Mouse (Mus musculus) limb, embryonic 15.5 days (tissue): ENCODE data around the gene Ddx39. TPM values are rescaled to one million over a fixed set of nuclear protein-coding genes. Genes with fewer than 3 reads are reported as not detected.

Experiments
- ATAC-seq: fragments of 200-750 bp; cut with Nextera tagmentation; 2 replicates; pipeline ENCODE4 v1.8.0; 2017; ENCODE audit warnings: low read depth, moderate TSS enrichment; ENCODE audit not compliant: insufficient number of reproducible peaks, low FRiP score, low TSS enrichment
- H3K27ac ChIP-seq: fragments of 300-500 bp; sonication (generic); 2 replicates; pipeline ENCODE4 v1.5.1; 2015; ENCODE audit warnings: moderate library complexity, mild to moderate bottlenecking, inconsistent platforms
- H3K27me3 ChIP-seq: fragments of 300-500 bp; sonication (generic); 2 replicates; pipeline ENCODE4 v1.6.1; 2015; ENCODE audit warnings: inconsistent platforms
- H3K36me3 ChIP-seq: fragments of 300-500 bp; sonication (generic); 2 replicates; pipeline ENCODE4 v1.6.1; 2015; ENCODE audit warnings: inconsistent platforms
- H3K4me1 ChIP-seq: fragments of 300-500 bp; sonication (generic); 2 replicates; pipeline ENCODE4 v1.6.1; 2015; ENCODE audit warnings: inconsistent platforms
- H3K4me2 ChIP-seq: fragments of 300-500 bp; sonication (generic); 2 replicates; pipeline ENCODE4 v1.6.1; 2015; ENCODE audit warnings: mild to moderate bottlenecking, inconsistent platforms
- H3K4me3 ChIP-seq: fragments of 300-500 bp; sonication (generic); 2 replicates; pipeline ENCODE4 v1.5.1; 2015; ENCODE audit warnings: mild to moderate bottlenecking, inconsistent platforms
- H3K9ac ChIP-seq: fragments of 300-500 bp; sonication (generic); 2 replicates; pipeline ENCODE4 v1.6.1; 2015; ENCODE audit warnings: inconsistent platforms
- H3K9me3 ChIP-seq: fragments of 300-500 bp; sonication (generic); 2 replicates; pipeline ENCODE4 v1.6.1; 2016; ENCODE audit warnings: inconsistent platforms
- WGBS: fragments of 180-500 bp; shearing (Covaris S2); methylation state at CpG from one replicate; pipeline ENCODE4 v1.1.7; 2015; 5-methylcytosine and 5-hydroxymethylcytosine counted together
- polyA plus RNA-seq: library from polyadenylated mRNA; unstranded; fragments of >200 nt; fragmentation: Nextera tagmentation; extraction: Ambion mirVana; gene quantifications from 2 replicates; pipeline ENCODE4 v1.2.1, GENCODE M21; 2015

Gene Ddx39
- polyA plus RNA-seq, 1 experiment from 2014 or later = 126 TPM

GRCm38 (mm10) chr8:83740976-83741741, 26.2 kb downstream of the Ddx39 start, which contains the start of gene Adgre5:
Adgre5 (minus strand) TSS chr8:83741326.
- peak within 1 kb of the TSS; percentile 59 for H3K4me3 ChIP-seq
- peak within 1 kb of the TSS; percentile 92 for H3K4me2 ChIP-seq
- WGBS = 2% methylated on average over 52 of the region's 56 CpGs
- H3K9me3 ChIP-seq = no peaks in the 10 kb centered on the region
- peaks cover 47% of the 10 kb centered on the region for H3K4me1 ChIP-seq
- H3K27me3 ChIP-seq = no peaks in the 10 kb centered on the region
- no peaks in the 10 kb centered on the region for H3K36me3 ChIP-seq
- peak within 1 kb of the TSS; percentile 58 for H3K9ac ChIP-seq
- peak; percentile 55 for ATAC-seq
- H3K27ac ChIP-seq = peak within 1 kb of the TSS; percentile 81

GRCm38 (mm10) chr8:83741849-83742655, 27.1 kb downstream of the Ddx39 start:
- peak overlapping the region; percentile 81 for H3K27ac ChIP-seq
- peak overlapping the region; percentile 92 for H3K4me2 ChIP-seq
- 76% methylated on average over 19 of the region's 19 CpGs for WGBS
- no peak for ATAC-seq
- H3K4me1 ChIP-seq = peaks cover 44% of the 10 kb centered on the region
- H3K36me3 ChIP-seq = no peaks in the 10 kb centered on the region
- no peaks in the 10 kb centered on the region for H3K27me3 ChIP-seq
- no peaks in the 10 kb centered on the region for H3K9me3 ChIP-seq
- peak overlapping the region; percentile 59 for H3K4me3 ChIP-seq
- H3K9ac ChIP-seq = no peak overlapping the region

- Histone ChIP-seq H3K36me3 (no peaks in the 10 kb centered on the region), H3K4me1 (peaks cover 41% of the 10 kb centered on the region), H3K4me2 (no peak overlapping the region), H3K27me3 (peaks cover 4% of the 10 kb centered on the region), H3K4me3 (no peak overlapping the region), H3K9me3 (no peaks in the 10 kb centered on the region), H3K9ac (no peak overlapping the region), H3K27ac (no peak overlapping the region)
- ATAC-seq = no peak
- WGBS = 92% methylated on average over 6 of the region's 6 CpGs
Measured at GRCm38 (mm10) chr8:83742968-83743367, 28.0 kb downstream of the Ddx39 start.

GRCm38 (mm10) chr8:83744070-83744469, 29.1 kb downstream of the Ddx39 start:
- ATAC-seq = no peak
- H3K9ac ChIP-seq = no peak overlapping the region
- H3K27me3 ChIP-seq = peaks cover 14% of the 10 kb centered on the region
- H3K27ac ChIP-seq = no peak overlapping the region
- H3K4me1 ChIP-seq = peaks cover 39% of the 10 kb centered on the region
- WGBS = 80% methylated on average over 4 of the region's 4 CpGs
- no peak overlapping the region for H3K4me2 ChIP-seq
- H3K9me3 ChIP-seq = no peaks in the 10 kb centered on the region
- no peaks in the 10 kb centered on the region for H3K36me3 ChIP-seq
- no peak overlapping the region for H3K4me3 ChIP-seq

GRCm38 (mm10) chr8:83747661-83748346, 32.8 kb downstream of the Ddx39 start:
- 4% methylated on average over 28 of the region's 28 CpGs for WGBS
- Histone ChIP-seq H3K4me1 (peaks cover 15% of the 10 kb centered on the region), H3K9me3 (no peaks in the 10 kb centered on the region), H3K27me3 (peaks cover 14% of the 10 kb centered on the region), H3K4me3 (peak overlapping the region; percentile 32), H3K9ac (no peak overlapping the region), H3K27ac (peak overlapping the region; percentile 73), H3K4me2 (peak overlapping the region; percentile 60), H3K36me3 (no peaks in the 10 kb centered on the region)
- peak; percentile 81; the same call in 1 of the 2 replicates for ATAC-seq

GRCm38 (mm10) chr8:83748708-83749107, 33.7 kb downstream of the Ddx39 start:
- Histone ChIP-seq H3K9me3 (no peaks in the 10 kb centered on the region), H3K4me3 (no peak overlapping the region), H3K4me2 (no peak overlapping the region), H3K27me3 (peaks cover 14% of the 10 kb centered on the region), H3K4me1 (peaks cover 15% of the 10 kb centered on the region), H3K9ac (no peak overlapping the region), H3K36me3 (no peaks in the 10 kb centered on the region), H3K27ac (peak overlapping the region; percentile 73)
- ATAC-seq = no peak
- WGBS = 32% methylated on average over 3 of the region's 3 CpGs

- Histone ChIP-seq H3K9ac (no peak overlapping the region), H3K4me1 (peaks cover 15% of the 10 kb centered on the region), H3K4me3 (no peak overlapping the region), H3K27ac (no peak overlapping the region), H3K4me2 (no peak overlapping the region), H3K36me3 (no peaks in the 10 kb centered on the region), H3K27me3 (peaks cover 14% of the 10 kb centered on the region), H3K9me3 (no peaks in the 10 kb centered on the region)
- ATAC-seq = no peak
- WGBS = 67% methylated on average over 9 of the region's 9 CpGs
Measured at GRCm38 (mm10) chr8:83749265-83749664, 34.3 kb downstream of the Ddx39 start.

GRCm38 (mm10) chr8:83754149-83754548, 39.2 kb downstream of the Ddx39 start:
- Histone ChIP-seq H3K4me3 (no peak overlapping the region), H3K27ac (no peak overlapping the region), H3K9ac (no peak overlapping the region), H3K36me3 (no peaks in the 10 kb centered on the region), H3K27me3 (no peaks in the 10 kb centered on the region), H3K9me3 (no peaks in the 10 kb centered on the region), H3K4me2 (no peak overlapping the region), H3K4me1 (no peaks in the 10 kb centered on the region)
- ATAC-seq = no peak
- 50% methylated on average over 3 of the region's 3 CpGs for WGBS

GRCm38 (mm10) chr8:83756273-83756672, 41.3 kb downstream of the Ddx39 start:
- 93% methylated on average over 3 of the region's 3 CpGs for whole genome bisulfite sequencing
- no peak for ATAC-seq
- Histone ChIP-seq H3K4me1 (no peaks in the 10 kb centered on the region), H3K4me2 (no peak overlapping the region), H3K9ac (no peak overlapping the region), H3K36me3 (no peaks in the 10 kb centered on the region), H3K4me3 (no peak overlapping the region), H3K27ac (no peak overlapping the region), H3K27me3 (no peaks in the 10 kb centered on the region), H3K9me3 (no peaks in the 10 kb centered on the region)

- H3K36me3 ChIP-seq = no peaks in the 10 kb centered on the region
- H3K4me1 ChIP-seq = no peaks in the 10 kb centered on the region
- H3K27ac ChIP-seq = no peak overlapping the region
- H3K4me3 ChIP-seq = no peak overlapping the region
- no peak for ATAC-seq
- H3K9ac ChIP-seq = no peak overlapping the region
- WGBS = 62% methylated on average over 6 of the region's 6 CpGs
- H3K9me3 ChIP-seq = no peaks in the 10 kb centered on the region
- no peak overlapping the region for H3K4me2 ChIP-seq
- H3K27me3 ChIP-seq = no peaks in the 10 kb centered on the region
Measured at GRCm38 (mm10) chr8:83757084-83757607, 42.2 kb downstream of the Ddx39 start.

- Histone ChIP-seq H3K9me3 (no peaks in the 10 kb centered on the region), H3K27me3 (no peaks in the 10 kb centered on the region), H3K27ac (no peak overlapping the region), H3K4me1 (no peaks in the 10 kb centered on the region), H3K36me3 (no peaks in the 10 kb centered on the region), H3K9ac (no peak overlapping the region), H3K4me3 (no peak overlapping the region), H3K4me2 (no peak overlapping the region)
- no peak for ATAC-seq
- WGBS = 55% methylated on average over 5 of the region's 5 CpGs
Measured at GRCm38 (mm10) chr8:83758298-83758697, 43.3 kb downstream of the Ddx39 start.
